Mouse (Mus musculus) cortical plate, adult 2 months (tissue): ENCODE results near the gene Cdc6.

Experiments
- CTCF ChIP-seq: fragments of 200-500 bp; IDR thresholded peaks from 2 replicates; pipeline ENCODE4 v1.5.1; 2011; ENCODE audit warnings: mild to moderate bottlenecking, control low read depth, low read length; ENCODE audit not compliant: insufficient read depth; ENCODE audit errors: extremely low read depth
- POLR2A ChIP-seq: fragments of 200-500 bp; IDR thresholded peaks from 2 replicates; pipeline ENCODE4 v1.6.1; 2011; ENCODE audit warnings: mild to moderate bottlenecking, low read length, control low read depth; ENCODE audit not compliant: insufficient read depth; ENCODE audit errors: extremely low read depth

- TF ChIP-seq POLR2A (no peak), CTCF (peak; percentile 72)
Measured at GRCm38 (mm10) chr11:98909654-98910053, 2.1 kb downstream of the Cdc6 start.
